Mouse (Mus musculus) MEL (cell line): ENCODE measurements around the gene Klhl12.
A peak's percentile ranks its signal among the peaks of the same experiment; 100 is the strongest.

Experiments used
- CTCF ChIP-seq, 3 experiments: IDR thresholded peaks in 2 of 3; conservative IDR thresholded peaks in 1 of 3; 2 replicates each; pipeline ENCODE4 v1.5.1; 2011 to 2012; ENCODE audit warnings: low read length in 3 of 3, low read depth in 2 of 3, mild to moderate bottlenecking in 2 of 3, improper control_type of control experiment in 1 of 3, inconsistent platforms in 1 of 3, mixed read lengths in 1 of 3, moderate library complexity in 1 of 3; ENCODE audit not compliant: control insufficient read depth in 1 of 3, insufficient read depth in 1 of 3, poor library complexity in 1 of 3, severe bottlenecking in 1 of 3
- GATA1 ChIP-seq: IDR thresholded peaks from 2 replicates; pipeline ENCODE4 v1.6.1; 2011; ENCODE audit warnings: low read depth, low read length, improper control_type of control experiment
- JUND ChIP-seq: IDR thresholded peaks from 2 replicates; pipeline ENCODE4 v1.6.1; 2011; ENCODE audit warnings: low read depth, mild to moderate bottlenecking, improper control_type of control experiment, low read length
- MAZ ChIP-seq: IDR thresholded peaks from 2 replicates; pipeline ENCODE4 v1.6.1; 2012; ENCODE audit warnings: low read depth, mild to moderate bottlenecking, inconsistent platforms, low read length, improper control_type of control experiment
- MEF2A ChIP-seq: IDR thresholded peaks from 2 replicates; pipeline ENCODE4 v1.6.1; 2014; ENCODE audit warnings: low read depth, mild to moderate bottlenecking, inconsistent platforms, low read length, improper control_type of control experiment; ENCODE audit not compliant: poor library complexity, insufficient replicate concordance, severe bottlenecking; ENCODE audit errors: extremely low read depth
- POLR2A ChIP-seq, 2 experiments: IDR thresholded peaks; 2 replicates each; pipeline ENCODE4 v1.6.1; 2011 to 2012; ENCODE audit warnings: low read length in 2 of 2, mild to moderate bottlenecking in 2 of 2, control low read depth in 1 of 2, improper control_type of control experiment in 1 of 2, low read depth in 1 of 2, moderate library complexity in 1 of 2; ENCODE audit not compliant: control insufficient read depth in 1 of 2, insufficient read depth in 1 of 2, poor library complexity in 1 of 2
- RCOR1 ChIP-seq: IDR thresholded peaks from 2 replicates; pipeline ENCODE4 v1.6.1; 2012; ENCODE audit warnings: low read depth, mild to moderate bottlenecking, inconsistent platforms, low read length, improper control_type of control experiment
- UBTF ChIP-seq: IDR thresholded peaks from 2 replicates; pipeline ENCODE4 v1.6.1; 2012; ENCODE audit warnings: low read depth, mild to moderate bottlenecking, inconsistent platforms, low read length, improper control_type of control experiment, moderate library complexity, borderline replicate concordance; ENCODE audit not compliant: insufficient read depth
- USF1 ChIP-seq: IDR thresholded peaks from 2 replicates; pipeline ENCODE4 v1.6.1; 2014; ENCODE audit warnings: low read depth, mild to moderate bottlenecking, inconsistent platforms, low read length, improper control_type of control experiment, moderate library complexity
- USF2 ChIP-seq, 2 experiments: IDR thresholded peaks; 2 replicates each; pipeline ENCODE4 v1.6.1; 2011 to 2012; ENCODE audit warnings: improper control_type of control experiment in 2 of 2, low read length in 2 of 2, borderline replicate concordance in 1 of 2, inconsistent platforms in 1 of 2, low read depth in 1 of 2, mild to moderate bottlenecking in 1 of 2; ENCODE audit not compliant: insufficient read depth in 1 of 2
- ZMIZ1 ChIP-seq: IDR thresholded peaks from 2 replicates; pipeline ENCODE4 v1.6.1; 2012; ENCODE audit warnings: low read depth, mild to moderate bottlenecking, inconsistent platforms, low read length, improper control_type of control experiment, moderate library complexity

DNA sequence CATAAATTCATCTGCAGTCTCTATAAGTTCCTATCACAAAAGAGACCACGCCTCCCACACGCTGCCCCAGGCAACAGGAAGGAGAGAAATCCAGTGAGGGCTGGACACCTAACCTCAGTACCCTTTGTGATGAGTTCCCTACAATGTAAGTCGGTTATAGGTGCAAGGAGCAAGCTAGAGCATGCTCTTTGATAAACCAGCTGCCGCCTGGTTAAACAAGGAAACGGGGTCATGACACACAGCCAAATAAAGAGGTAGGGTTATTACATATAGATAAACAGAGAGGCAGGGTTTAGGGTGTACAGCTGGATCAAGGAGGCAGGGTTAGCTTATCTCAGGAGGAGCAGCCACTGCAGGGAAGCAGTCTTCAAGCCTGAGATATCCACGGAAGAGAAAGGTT lies 71.4 kb downstream of the Klhl12 start:
- 0 out of 2 replicates have a peak, but pooled peaks have one; percentile 37 for TF ChIP-seq MEF2A
- peak; percentile 96 for TF ChIP-seq GATA1
- no peak for TF ChIP-seq POLR2A (IDR thresholded peaks at IDR 0.05; ENCODE audit: control insufficient read depth in 1 of 2, insufficient read depth in 1 of 2, low read depth in 1 of 2, low read length in 2 of 2, poor library complexity in 1 of 2)
- no peak for TF ChIP-seq CTCF (IDR thresholded peaks at IDR 0.05 in 2 of 3, conservative IDR thresholded peaks at IDR 0.05 in 1 of 3; ENCODE audit: control insufficient read depth in 1 of 3, insufficient read depth in 1 of 3, low read depth in 2 of 3, low read length in 3 of 3, poor library complexity in 1 of 3, severe bottlenecking in 1 of 3)
- peak; percentile 76 for TF ChIP-seq RCOR1
- TF ChIP-seq MAZ = 0 out of 2 replicates have a peak, but pooled peaks have one; percentile 38
- no peak for TF ChIP-seq USF1
- no peak for TF ChIP-seq USF2 (IDR thresholded peaks at IDR 0.05; ENCODE audit: borderline replicate concordance in 1 of 2, insufficient read depth in 1 of 2, low read depth in 1 of 2, low read length in 2 of 2)
- TF ChIP-seq ZMIZ1 = 0 out of 2 replicates have a peak, but pooled peaks have one; percentile 40
- TF ChIP-seq JUND = no peak
- TF ChIP-seq UBTF = no peak
